Mouse (Mus musculus) hindbrain, embryonic 15.5 days (tissue): ENCODE data around the gene Kcnk5. TPM values are rescaled to one million over a fixed set of nuclear protein-coding genes. Genes with fewer than 3 reads are reported as not detected.

Experiments
- ATAC-seq: fragments of 200-750 bp; cut with Nextera tagmentation; 2 replicates; pipeline ENCODE4 v1.8.0; 2017; ENCODE audit warnings: low read depth, moderate number of reproducible peaks, moderate TSS enrichment; ENCODE audit not compliant: low FRiP score
- H3K27ac ChIP-seq: fragments of 300-500 bp; sonication (generic); replicated peaks from 2 replicates; pipeline ENCODE4 v1.5.1; 2015; ENCODE audit warnings: mild to moderate bottlenecking, inconsistent platforms
- H3K27me3 ChIP-seq: fragments of 300-500 bp; sonication (generic); 2 replicates; pipeline ENCODE4 v1.6.1; 2015; ENCODE audit warnings: control low read depth, inconsistent platforms
- H3K36me3 ChIP-seq: fragments of 300-500 bp; sonication (generic); 2 replicates; pipeline ENCODE4 v1.6.1; 2015; ENCODE audit warnings: control low read depth, inconsistent platforms
- H3K4me1 ChIP-seq: fragments of 300-500 bp; sonication (generic); replicated peaks from 2 replicates; pipeline ENCODE4 v1.6.1; 2015; ENCODE audit warnings: control low read depth, inconsistent platforms
- H3K4me2 ChIP-seq: fragments of 300-500 bp; sonication (generic); 2 replicates; pipeline ENCODE4 v1.6.1; 2015; ENCODE audit warnings: moderate library complexity, mild to moderate bottlenecking, inconsistent platforms
- H3K4me3 ChIP-seq: fragments of 300-500 bp; sonication (generic); 2 replicates; pipeline ENCODE4 v1.5.1; 2015; ENCODE audit warnings: mild to moderate bottlenecking, inconsistent platforms
- H3K9ac ChIP-seq: fragments of 300-500 bp; sonication (generic); 2 replicates; pipeline ENCODE4 v1.6.1; 2015; ENCODE audit warnings: inconsistent platforms
- H3K9me3 ChIP-seq: fragments of 300-500 bp; sonication (generic); 2 replicates; pipeline ENCODE4 v1.6.1; 2016; ENCODE audit warnings: control low read depth, inconsistent platforms
- WGBS: fragments of 180-500 bp; shearing (Covaris S2); methylation state at CpG from one replicate; pipeline ENCODE4 v1.1.7; 2015; 5-methylcytosine and 5-hydroxymethylcytosine counted together
- polyA plus RNA-seq: library from polyadenylated mRNA; unstranded; fragments of >200 nt; fragmentation: Nextera tagmentation; extraction: Ambion mirVana; gene quantifications from 2 replicates; pipeline ENCODE4 v1.2.1, GENCODE M21; 2015

Kcnk5 gene
- polyA plus RNA-seq, 1 experiment from 2014 or later, result 1.3 TPM

GRCm38 (mm10) chr14:20175705-20176104 is 5.9 kb downstream of the Kcnk5 start:
- no peak overlapping the region for H3K4me3 ChIP-seq
- H3K4me2 ChIP-seq, result no peak overlapping the region
- H3K4me1 ChIP-seq, result peaks cover 12% of the 10 kb centered on the region
- no peaks in the 10 kb centered on the region for H3K9me3 ChIP-seq
- WGBS, result 88% methylated on average over 4 of the region's 4 CpGs
- no peak overlapping the region for H3K9ac ChIP-seq
- H3K27me3 ChIP-seq, result peaks cover 7% of the 10 kb centered on the region
- ATAC-seq, result no peak
- no peak overlapping the region for H3K27ac ChIP-seq
- no peaks in the 10 kb centered on the region for H3K36me3 ChIP-seq

DNA sequence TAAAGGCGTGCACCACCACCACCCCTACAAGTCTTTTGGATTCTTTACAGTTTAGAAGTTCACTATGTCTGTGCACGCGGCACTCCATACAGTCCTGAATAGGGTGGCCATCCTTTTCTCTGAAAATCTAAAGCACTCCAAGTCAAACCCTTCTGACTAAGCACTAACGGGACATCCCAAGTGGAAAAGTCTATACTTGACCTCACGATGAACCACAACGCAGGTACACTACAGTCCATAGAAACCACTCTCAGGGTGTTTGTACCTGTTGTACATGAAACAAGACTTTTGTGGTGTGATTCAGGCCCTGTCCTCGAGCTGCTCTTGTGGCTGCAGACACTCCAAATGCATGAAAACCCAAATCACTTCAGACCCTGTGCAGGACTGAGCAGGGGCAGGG is 6.5 kb downstream of the Kcnk5 start:
- no peaks in the 10 kb centered on the region for H3K9me3 ChIP-seq
- H3K27ac ChIP-seq, result no peak overlapping the region
- peaks cover 8% of the 10 kb centered on the region for H3K4me1 ChIP-seq
- no peak overlapping the region for H3K4me3 ChIP-seq
- no peak for ATAC-seq
- H3K36me3 ChIP-seq, result no peaks in the 10 kb centered on the region
- H3K4me2 ChIP-seq, result no peak overlapping the region
- 93% methylated on average over 7 of the region's 7 CpGs for WGBS
- H3K9ac ChIP-seq, result no peak overlapping the region
- H3K27me3 ChIP-seq, result peaks cover 1% of the 10 kb centered on the region

GRCm38 (mm10) chr14:20174696-20175095 is 6.9 kb downstream of the Kcnk5 start:
- Histone ChIP-seq H3K4me2 (no peak overlapping the region), H3K9me3 (no peaks in the 10 kb centered on the region), H3K27me3 (no peaks in the 10 kb centered on the region), H3K27ac (no peak overlapping the region), H3K36me3 (no peaks in the 10 kb centered on the region), H3K4me3 (no peak overlapping the region), H3K4me1 (peaks cover 8% of the 10 kb centered on the region), H3K9ac (no peak overlapping the region)
- ATAC-seq, result no peak
- WGBS, result 90% methylated on average over 6 of the region's 6 CpGs

DNA sequence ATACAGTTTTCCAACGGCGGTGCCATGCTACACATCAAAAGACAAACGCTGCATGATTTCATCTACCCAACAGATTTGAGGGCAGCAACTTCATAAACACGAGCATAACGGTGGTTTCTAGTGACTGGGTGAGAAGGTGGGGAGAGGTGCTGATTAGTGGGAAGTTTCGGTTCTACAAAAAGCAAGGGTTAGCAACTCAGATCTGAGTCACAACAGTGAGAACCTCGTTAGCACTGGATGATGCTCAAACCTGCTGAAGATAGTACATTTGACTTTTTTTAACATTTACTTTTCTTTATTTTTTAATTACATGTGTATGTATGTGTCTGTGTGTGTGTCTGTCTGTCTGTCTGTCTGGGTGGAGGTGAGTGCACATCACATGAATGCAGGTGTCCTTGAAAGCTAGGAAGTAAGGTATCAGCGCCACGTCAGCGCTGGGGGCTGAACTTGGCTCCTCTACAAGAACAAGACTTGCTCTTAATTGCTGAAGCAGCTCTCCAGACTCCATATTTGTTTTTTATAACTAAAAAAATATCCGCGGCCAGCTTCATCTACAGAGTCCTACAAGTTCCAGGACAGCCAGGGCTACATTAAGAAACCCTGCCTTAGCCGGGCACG is 7.6 kb downstream of the Kcnk5 start:
- H3K36me3 ChIP-seq, result no peaks in the 10 kb centered on the region
- no peak overlapping the region for H3K9ac ChIP-seq
- no peak for ATAC-seq
- H3K4me2 ChIP-seq, result no peak overlapping the region
- 95% methylated on average over 14 of the region's 14 CpGs for WGBS
- H3K9me3 ChIP-seq, result no peaks in the 10 kb centered on the region
- H3K4me1 ChIP-seq, result peaks cover 8% of the 10 kb centered on the region
- no peaks in the 10 kb centered on the region for H3K27me3 ChIP-seq
- no peak overlapping the region for H3K4me3 ChIP-seq
- H3K27ac ChIP-seq, result no peak overlapping the region

DNA sequence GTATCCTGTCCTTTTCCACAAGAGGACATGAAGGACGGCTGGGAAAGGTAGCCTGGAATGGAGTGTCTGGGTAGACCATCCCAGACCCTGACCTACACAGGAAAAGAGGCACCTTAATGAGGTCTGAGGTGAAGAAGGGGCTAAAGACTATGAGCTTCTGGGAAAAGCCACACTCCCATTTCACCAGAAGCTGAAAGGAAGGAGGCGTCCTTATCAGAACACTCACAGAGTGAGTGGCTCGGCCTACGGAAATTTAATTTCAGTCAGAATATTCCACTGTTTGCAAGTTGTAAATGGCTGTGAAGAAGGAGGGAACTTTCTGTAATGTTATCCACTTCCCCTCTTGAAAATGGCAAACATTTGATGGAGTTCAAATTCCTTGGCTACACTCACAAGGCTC is 8.7 kb downstream of the Kcnk5 start:
- Histone ChIP-seq H3K4me1 (peaks cover 8% of the 10 kb centered on the region), H3K4me2 (no peak overlapping the region), H3K27ac (no peak overlapping the region), H3K4me3 (no peak overlapping the region), H3K9me3 (no peaks in the 10 kb centered on the region), H3K9ac (no peak overlapping the region), H3K36me3 (no peaks in the 10 kb centered on the region), H3K27me3 (no peaks in the 10 kb centered on the region)
- 87% methylated on average over 4 of the region's 4 CpGs for WGBS
- no peak for ATAC-seq

DNA sequence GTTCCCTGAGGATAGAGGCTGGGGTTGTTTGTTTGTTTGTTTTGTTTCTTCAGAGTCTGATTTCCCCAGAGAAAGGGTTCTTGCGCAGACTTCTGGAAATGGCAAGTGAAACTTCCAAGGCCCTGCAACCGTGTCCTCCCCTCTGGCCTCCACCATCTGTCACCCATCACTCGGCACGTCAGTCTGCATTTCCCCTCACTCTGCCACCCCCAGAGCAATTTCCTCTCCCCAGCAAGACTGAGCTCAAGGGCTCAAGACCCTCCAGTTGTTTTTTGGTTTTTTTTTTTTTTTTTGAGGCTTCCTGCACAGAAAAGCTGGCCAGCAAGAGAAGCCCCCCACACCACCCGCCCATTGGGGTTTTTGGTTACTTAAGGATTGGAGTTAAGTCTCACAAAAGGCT is 9.1 kb downstream of the Kcnk5 start:
- ATAC-seq, result no peak
- WGBS, result 70% methylated on average over 5 of the region's 5 CpGs
- H3K4me3 ChIP-seq, result no peak overlapping the region

GRCm38 (mm10) chr14:20171840-20172239 is 9.8 kb downstream of the Kcnk5 start:
- Histone ChIP-seq H3K4me3 (no peak overlapping the region), H3K27ac (no peak overlapping the region), H3K36me3 (no peaks in the 10 kb centered on the region), H3K9ac (no peak overlapping the region), H3K4me1 (peaks cover 8% of the 10 kb centered on the region), H3K9me3 (no peaks in the 10 kb centered on the region), H3K27me3 (no peaks in the 10 kb centered on the region), H3K4me2 (no peak overlapping the region)
- WGBS, result 69% methylated on average over 3 of the region's 3 CpGs
- peak; percentile 38; the same call in 1 of the 2 replicates for ATAC-seq

More for the DNA sequence above, 9.1 kb downstream of the Kcnk5 start:
- H3K4me2 ChIP-seq, result no peak overlapping the region
- H3K27ac ChIP-seq, result no peak overlapping the region
- H3K9me3 ChIP-seq, result no peaks in the 10 kb centered on the region
- peaks cover 8% of the 10 kb centered on the region for H3K4me1 ChIP-seq
- H3K9ac ChIP-seq, result no peak overlapping the region
- no peaks in the 10 kb centered on the region for H3K36me3 ChIP-seq
- H3K27me3 ChIP-seq, result no peaks in the 10 kb centered on the region

DNA sequence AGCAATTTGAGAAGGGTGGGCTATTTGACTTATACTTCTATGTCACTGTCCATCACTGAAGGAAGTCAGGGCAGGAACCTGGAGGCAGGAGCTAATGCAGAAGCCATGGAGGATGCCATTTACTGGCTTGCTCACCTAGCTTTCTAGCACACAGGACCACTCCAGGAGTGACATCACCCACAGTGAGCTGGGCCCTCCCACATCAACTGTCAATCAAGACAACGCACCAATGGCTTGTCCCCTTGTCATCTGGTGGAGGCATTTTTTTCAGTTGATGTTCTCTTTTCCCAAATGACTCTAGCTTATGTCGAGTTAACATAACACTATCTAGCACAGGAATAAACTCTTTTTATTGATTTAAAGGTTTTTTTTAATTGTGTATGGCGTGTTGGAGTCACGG is 12.4 kb downstream of the Kcnk5 start:
- no peaks in the 10 kb centered on the region for H3K27me3 ChIP-seq
- peaks cover 8% of the 10 kb centered on the region for H3K4me1 ChIP-seq
- no peaks in the 10 kb centered on the region for H3K36me3 ChIP-seq
- no peak overlapping the region for H3K27ac ChIP-seq
- no peaks in the 10 kb centered on the region for H3K9me3 ChIP-seq
- no peak overlapping the region for H3K4me3 ChIP-seq
- no peak for ATAC-seq
- 96% methylated on average over 4 of the region's 4 CpGs for WGBS
- H3K9ac ChIP-seq, result no peak overlapping the region
- no peak overlapping the region for H3K4me2 ChIP-seq

GRCm38 (mm10) chr14:20168478-20168877 is 13.1 kb downstream of the Kcnk5 start:
- Histone ChIP-seq H3K9ac (no peak overlapping the region), H3K9me3 (no peaks in the 10 kb centered on the region), H3K27me3 (no peaks in the 10 kb centered on the region), H3K27ac (no peak overlapping the region), H3K4me2 (no peak overlapping the region), H3K4me3 (no peak overlapping the region), H3K4me1 (peaks cover 8% of the 10 kb centered on the region), H3K36me3 (no peaks in the 10 kb centered on the region)
- WGBS, result 100% methylated on average over 1 of the region's 1 CpGs
- ATAC-seq, result no peak

GRCm38 (mm10) chr14:20168054-20168453 is 13.6 kb downstream of the Kcnk5 start:
- WGBS, result 90% methylated on average over 2 of the region's 2 CpGs
- H3K9me3 ChIP-seq, result no peaks in the 10 kb centered on the region
- no peak overlapping the region for H3K27ac ChIP-seq
- H3K4me3 ChIP-seq, result no peak overlapping the region
- H3K9ac ChIP-seq, result no peak overlapping the region
- H3K4me2 ChIP-seq, result no peak overlapping the region
- H3K27me3 ChIP-seq, result no peaks in the 10 kb centered on the region
- peaks cover 8% of the 10 kb centered on the region for H3K4me1 ChIP-seq
- ATAC-seq, result no peak
- H3K36me3 ChIP-seq, result no peaks in the 10 kb centered on the region

GRCm38 (mm10) chr14:20165413-20165812 is 16.2 kb downstream of the Kcnk5 start:
- H3K4me1 ChIP-seq, result no peaks in the 10 kb centered on the region
- no peak overlapping the region for H3K4me3 ChIP-seq
- no peak overlapping the region for H3K4me2 ChIP-seq
- H3K9ac ChIP-seq, result no peak overlapping the region
- H3K36me3 ChIP-seq, result no peaks in the 10 kb centered on the region
- H3K27ac ChIP-seq, result no peak overlapping the region
- no peaks in the 10 kb centered on the region for H3K9me3 ChIP-seq
- H3K27me3 ChIP-seq, result no peaks in the 10 kb centered on the region
- ATAC-seq, result no peak
- 89% methylated on average over 1 of the region's 1 CpGs for WGBS

GRCm38 (mm10) chr14:20164438-20164837 is 17.2 kb downstream of the Kcnk5 start:
- Histone ChIP-seq H3K9ac (no peak overlapping the region), H3K4me3 (no peak overlapping the region), H3K27ac (no peak overlapping the region), H3K4me1 (no peaks in the 10 kb centered on the region), H3K9me3 (no peaks in the 10 kb centered on the region), H3K36me3 (no peaks in the 10 kb centered on the region), H3K4me2 (no peak overlapping the region), H3K27me3 (no peaks in the 10 kb centered on the region)
- WGBS, result 78% methylated on average over 7 of the region's 7 CpGs
- no peak for ATAC-seq

- H3K36me3 ChIP-seq, result no peaks in the 10 kb centered on the region
- H3K9ac ChIP-seq, result no peak overlapping the region
- WGBS, result 88% methylated on average over 6 of the region's 6 CpGs
- no peaks in the 10 kb centered on the region for H3K27me3 ChIP-seq
- no peaks in the 10 kb centered on the region for H3K4me1 ChIP-seq
- H3K9me3 ChIP-seq, result no peaks in the 10 kb centered on the region
- no peak overlapping the region for H3K4me3 ChIP-seq
- H3K4me2 ChIP-seq, result no peak overlapping the region
- ATAC-seq, result no peak
- no peak overlapping the region for H3K27ac ChIP-seq
These were observed 18.9 kb downstream of the Kcnk5 start for GRCm38 (mm10) chr14:20162686-20163085.
